Mouse (Mus musculus) spleen, adult 2 months (tissue): Measurements from ENCODE around the gene Dnmt3a.

Experiments
- CTCF ChIP-seq: fragments of 200-500 bp; IDR thresholded peaks from 2 replicates; pipeline ENCODE4 v1.5.1; 2011; ENCODE audit warnings: mild to moderate bottlenecking, inconsistent platforms; ENCODE audit not compliant: insufficient read depth, insufficient read length, insufficient replicate concordance; ENCODE audit errors: extremely low read depth
- POLR2A ChIP-seq: fragments of 200-500 bp; IDR thresholded peaks from 2 replicates; pipeline ENCODE4 v1.6.1; 2011; ENCODE audit warnings: low read depth, low read length, inconsistent platforms

DNA sequence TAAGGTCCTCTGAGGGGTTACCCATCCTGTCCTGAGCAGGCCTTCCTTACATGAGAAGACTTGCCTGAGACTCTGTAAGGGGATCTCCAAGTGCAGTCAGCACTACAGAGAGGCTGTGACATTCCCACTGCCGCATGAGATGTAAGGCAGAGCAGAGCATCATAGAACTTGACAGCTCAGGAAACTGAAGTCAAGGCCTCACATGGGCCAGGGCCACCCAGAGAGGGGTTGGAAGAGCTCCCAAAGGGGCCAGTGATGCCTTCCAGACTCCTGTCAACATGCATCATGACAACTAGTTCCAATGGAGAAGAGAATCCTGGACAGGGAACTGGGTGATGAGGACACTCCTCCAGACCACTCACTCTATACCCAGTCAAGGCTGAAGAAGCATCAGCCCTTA is 18.3 kb upstream of the Dnmt3a start:
- TF ChIP-seq POLR2A (no peak), CTCF (no peak)
